ENCODE assay signal across 7 mouse cellular contexts in genomic region chr17:70748476-70748830, GRCm38 (mm10).
A peak's percentile ranks its signal among the peaks of the same experiment; 100 is the strongest.
DNase-seq lines count a peak whose midpoint lies in the region; ATAC-seq and TF ChIP-seq lines count a peak whose summit lies in the region.

No protein-coding gene starts in this region.

- no peaks in the 10 kb centered on the region for H3K27me3 ChIP-seq in lung, embryonic 14.5 days (ENCODE audit: insufficient read depth, low read length)
- peaks cover 30% of the 10 kb centered on the region for H3K27me3 ChIP-seq in forebrain, embryonic 12.5 days
- no peaks in the 10 kb centered on the region for H3K27me3 ChIP-seq in limb, embryonic 14.5 days (ENCODE audit: control insufficient read depth, insufficient read depth, low read length)
- H3K27me3 ChIP-seq in stomach, embryonic 14.5 days (ENCODE audit: control insufficient read depth, insufficient read depth, low read length): no peaks in the 10 kb centered on the region

- H3K36me3 ChIP-seq in lung, embryonic 14.5 days (ENCODE audit: insufficient read depth): no peaks in the 10 kb centered on the region
- H3K36me3 ChIP-seq in forebrain, embryonic 12.5 days (replicated peaks): no peaks in the 10 kb centered on the region
- no peaks in the 10 kb centered on the region for H3K36me3 ChIP-seq in limb, embryonic 14.5 days (ENCODE audit: control insufficient read depth, insufficient read depth, low read length)
- H3K36me3 ChIP-seq in stomach, embryonic 14.5 days (ENCODE audit: control insufficient read depth, insufficient read depth, low read length): no peaks in the 10 kb centered on the region

- no peak for TF ChIP-seq POLR2A in limb, embryonic 14.5 days (IDR thresholded peaks at IDR 0.05; ENCODE audit: borderline replicate concordance, extremely low read depth, insufficient read depth, insufficient read length)

- peak overlapping the region; percentile 28; the same call in 1 of the 2 replicates for H3K4me3 ChIP-seq in lung, embryonic 14.5 days (ENCODE audit: low read depth, low read length)
- H3K4me3 ChIP-seq in forebrain, embryonic 12.5 days (replicated peaks): peak overlapping the region; percentile 22
- H3K4me3 ChIP-seq in limb, embryonic 14.5 days (replicated peaks; ENCODE audit: low read length): peak overlapping the region; percentile 31
- peak overlapping the region; percentile 11; the same call in 1 of the 2 replicates for H3K4me3 ChIP-seq in stomach, embryonic 14.5 days (ENCODE audit: low read depth, low read length)

- whole genome bisulfite sequencing in lung, embryonic 14.5 days: 26% methylated on average over 10 of the region's 10 CpGs
- WGBS in forebrain, embryonic 12.5 days: 6% methylated on average over 10 of the region's 10 CpGs
- 8% methylated on average over 10 of the region's 10 CpGs for WGBS in limb, embryonic 14.5 days
- 21% methylated on average over 10 of the region's 10 CpGs for whole genome bisulfite sequencing in stomach, embryonic 14.5 days

- DNase-seq in lung, embryonic 14.5 days: no peak
- no peak for DNase-seq in lung, postnatal 14 days
- no peak for DNase-seq in limb, embryonic 14.5 days (ENCODE audit: low spot score)
- no peak for DNase-seq in frontal cortex, postnatal 14 days (ENCODE audit: low spot score in 2 of 2)
- DNase-seq in thymus, postnatal 0 days (ENCODE audit: low spot score): no peak

- H3K27ac ChIP-seq in lung, embryonic 14.5 days (ENCODE audit: low read depth): peak overlapping the region; percentile 83
- H3K27ac ChIP-seq in forebrain, embryonic 12.5 days: peak overlapping the region; percentile 81
- H3K27ac ChIP-seq in limb, embryonic 14.5 days (replicated peaks; ENCODE audit: low read depth, low read length): peak overlapping the region; percentile 77; the same call in 1 of the 2 replicates
- H3K27ac ChIP-seq in stomach, embryonic 14.5 days (ENCODE audit: low read length): peak overlapping the region; percentile 93

- no peaks in the 10 kb centered on the region for H3K9me3 ChIP-seq in lung, embryonic 14.5 days (ENCODE audit: low read depth, low read length)
- H3K9me3 ChIP-seq in forebrain, embryonic 12.5 days: no peaks in the 10 kb centered on the region
- H3K9me3 ChIP-seq in limb, embryonic 14.5 days (ENCODE audit: control insufficient read depth, low read length): no peaks in the 10 kb centered on the region
- H3K9me3 ChIP-seq in stomach, embryonic 14.5 days (ENCODE audit: control insufficient read depth, low read depth, low read length): no peaks in the 10 kb centered on the region

- peak overlapping the region; percentile 65 for H3K4me2 ChIP-seq in lung, embryonic 14.5 days
- H3K4me2 ChIP-seq in forebrain, embryonic 12.5 days: peak overlapping the region; percentile 56
- H3K4me2 ChIP-seq in limb, embryonic 14.5 days (replicated peaks; ENCODE audit: low read depth, low read length, severe bottlenecking): peak overlapping the region; percentile 58
- peak overlapping the region; percentile 65 for H3K4me2 ChIP-seq in stomach, embryonic 14.5 days (replicated peaks; ENCODE audit: low read depth, low read length)

- no peak for ATAC-seq in lung, embryonic 14.5 days (ENCODE audit: insufficient read depth)
- no peak for ATAC-seq in forebrain, embryonic 12.5 days (ENCODE audit: low FRiP score)
- no peak for ATAC-seq in limb, embryonic 14.5 days (ENCODE audit: low FRiP score, low read depth)
- no peak for ATAC-seq in stomach, embryonic 14.5 days (ENCODE audit: insufficient number of reproducible peaks, insufficient read depth, low FRiP score, low read depth)

- TF ChIP-seq CTCF in lung, embryonic 14.5 days (IDR thresholded peaks at IDR 0.05; ENCODE audit: low read depth): no peak

- H3K4me1 ChIP-seq in lung, embryonic 14.5 days (ENCODE audit: insufficient read depth): peaks cover 20% of the 10 kb centered on the region
- peaks cover 33% of the 10 kb centered on the region for H3K4me1 ChIP-seq in forebrain, embryonic 12.5 days
- peaks cover 24% of the 10 kb centered on the region for H3K4me1 ChIP-seq in limb, embryonic 14.5 days (ENCODE audit: control insufficient read depth, insufficient read depth, low read length)
- H3K4me1 ChIP-seq in stomach, embryonic 14.5 days (ENCODE audit: control insufficient read depth, insufficient read depth, low read length): peaks cover 22% of the 10 kb centered on the region; the same call in 1 of the 2 replicates

- peak overlapping the region; percentile 45; the same call in 1 of the 2 replicates for H3K9ac ChIP-seq in lung, embryonic 14.5 days
- no peak overlapping the region for H3K9ac ChIP-seq in forebrain, embryonic 12.5 days
- H3K9ac ChIP-seq in limb, embryonic 14.5 days (ENCODE audit: low read depth, low read length, severe bottlenecking): peak overlapping the region; percentile 55
- no peak overlapping the region for H3K9ac ChIP-seq in stomach, embryonic 14.5 days (replicated peaks; ENCODE audit: low read depth, low read length)

Comparison
In these comparisons a context has a peak if more than half of its experiments do, and no peak if none do; other contexts are left out.
1. H3K9ac ChIP-seq: peak in lung, embryonic 14.5 days (single experiment) and limb, embryonic 14.5 days (single experiment); none in forebrain, embryonic 12.5 days (single experiment) and stomach, embryonic 14.5 days (single experiment).
2. Peak in every context shown above with its lines, with median percentiles within 50 percentile points of each other: H3K27ac ChIP-seq, H3K4me2 ChIP-seq and H3K4me3 ChIP-seq.